Comparison of ENCODE assay signal across 9 mouse cellular contexts in the genomic region with DNA sequence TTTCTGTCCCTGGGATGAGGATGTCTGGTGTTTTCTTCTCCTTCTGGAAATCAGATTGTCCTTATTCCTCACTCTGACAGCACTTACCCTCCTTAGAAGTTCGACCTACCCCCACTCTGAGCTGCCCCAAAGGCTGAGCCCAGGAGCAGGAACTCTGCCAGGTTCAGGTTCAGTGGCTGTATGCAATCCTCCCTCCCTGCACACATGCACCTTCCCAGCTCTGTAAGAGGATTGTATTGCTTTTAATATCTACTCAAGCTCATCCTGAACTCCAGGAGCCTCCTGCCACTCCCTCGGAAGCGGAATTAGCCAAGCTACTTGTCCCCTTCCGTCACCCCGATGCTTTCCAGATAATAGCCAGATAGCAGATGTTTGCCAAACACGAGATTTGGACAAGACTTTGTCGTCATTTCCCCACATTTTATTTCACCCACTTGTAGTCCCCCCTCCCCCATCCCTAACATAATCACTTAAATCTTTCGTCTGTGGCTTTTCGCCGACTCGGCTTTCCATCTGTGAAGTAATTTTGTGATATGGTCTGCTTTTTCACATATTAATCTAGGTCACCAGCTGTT. TPM values are rescaled to one million over a fixed set of nuclear protein-coding genes. Genes with fewer than 3 reads are reported as not detected.
A peak's percentile ranks its signal among the peaks of the same experiment; 100 is the strongest.
DNase-seq lines count a peak whose midpoint lies in the region; ATAC-seq and TF ChIP-seq lines count a peak whose summit lies in the region.
"Had no signal": no experiment of that assay in that cellular context is flagged by ENCODE, and none has a peak within 500 bp of the region (broad histone marks: within the 10 kb centered on the region; RNA-seq: fewer than 3 reads in every experiment).

No protein-coding gene starts in this region.

- peak; percentile 28 to 36 for DNase-seq in right cerebral cortex, postnatal 10 days (ENCODE audit: low spot score in 2 of 2)
- no peak for DNase-seq in right cerebral cortex, postnatal 36 days (ENCODE audit: low spot score in 2 of 2)
- no peak for DNase-seq in forebrain, postnatal 0 days
- peak; percentile 48 to 60 for DNase-seq in kidney, postnatal 25 days
- DNase-seq in retina, postnatal 1 day, result peak; percentile 64
- DNase-seq in gastrocnemius, adult 8-10 months (ENCODE audit: low spot score in 2 of 2), result no peak
- no peak for DNase-seq in urinary bladder, postnatal 36 days (ENCODE audit: low spot score in 2 of 2)
- DNase-seq: thymus, adult 18-20 months had no signal

- H3K36me3 ChIP-seq in forebrain, postnatal 0 days (ENCODE audit: insufficient read depth), result no peaks in the 10 kb centered on the region

- H3K4me3 ChIP-seq in forebrain, postnatal 0 days (ENCODE audit: low read depth, low read length), result peak overlapping the region; percentile 87

- H3K27ac ChIP-seq in forebrain, postnatal 0 days (ENCODE audit: low read depth, low read length), result no peak overlapping the region

- no peak for ATAC-seq in forebrain, postnatal 0 days

- peak overlapping the region; percentile 65 for H3K4me2 ChIP-seq in forebrain, postnatal 0 days (ENCODE audit: low read depth)

- no peaks in the 10 kb centered on the region for H3K27me3 ChIP-seq in forebrain, postnatal 0 days (ENCODE audit: insufficient read depth, low read length)

- WGBS in forebrain, postnatal 0 days, result 54% methylated on average over 11 of the region's 11 CpGs

- no peak overlapping the region for H3K9ac ChIP-seq in forebrain, postnatal 0 days

- TF ChIP-seq CTCF in forebrain, postnatal 0 days (IDR thresholded peaks at IDR 0.05; ENCODE audit: low read depth), result no peak

- 0 out of 2 replicates have a peak, but pooled peaks cover 13% of the 10 kb centered on the region for H3K4me1 ChIP-seq in forebrain, postnatal 0 days (ENCODE audit: insufficient read depth)

- no peaks in the 10 kb centered on the region for H3K9me3 ChIP-seq in forebrain, postnatal 0 days (ENCODE audit: low read length)

RNA-seq across cellular contexts. Expression of a gene that starts 1.7 kb away (rescaled TPM):
- total RNA-seq in forebrain, postnatal 0 days (2014; rRNA removed), result 113 and 118 TPM in 2 replicates
- polyA plus RNA-seq in forebrain, postnatal 0 days (2015; fragmentation: Nextera tagmentation; extraction: Ambion mirVana), result 55.8 and 67.8 TPM in 2 replicates
- total RNA-seq in gastrocnemius, adult 8-10 months (2022), result 1 to 10 TPM in 1 of 4 experiments, under 1 TPM in 3; 0.24 to 1.3 (median 0.44) TPM
- total RNA-seq: megakaryocyte-erythroid progenitor cell, adult 5-6 weeks had no signal

Comparison
In these comparisons a context has a peak if more than half of its experiments do, and no peak if none do; other contexts are left out.
1. DNase-seq: peak in right cerebral cortex, postnatal 10 days (2 of 2), kidney, postnatal 25 days (2 of 2) and retina, postnatal 1 day (single experiment); none in right cerebral cortex, postnatal 36 days (0 of 2), forebrain, postnatal 0 days (single experiment), gastrocnemius, adult 8-10 months (0 of 2) and urinary bladder, postnatal 36 days (0 of 2).
2. RNA of a gene that starts 1.7 kb away (total RNA-seq): 113 to 118 TPM in forebrain, postnatal 0 days; 0.24 to 1.3 TPM in gastrocnemius, adult 8-10 months; every median in the first group is over 10 times any median in the second.